Mouse (Mus musculus) gastrocnemius, adult 8-10 months (tissue): ENCODE results near the gene Galnt10. TPM values are rescaled to one million over a fixed set of nuclear protein-coding genes. Genes with fewer than 3 reads are reported as not detected.
"Not testable (repeated sequence)": the region's sequence is repeated elsewhere in the genome, so short reads cannot be mapped to it uniquely, and the experiment has no call there.

Source experiments
- DNase-seq, 2 experiments: peaks; one replicate each; pipeline ENCODE4 v3.0.0; 2022; ENCODE audit warnings: low spot score in 2 of 2
- total RNA-seq, 4 experiments: library from RNA; stranded (reverse); gene quantifications; 2 replicates each; pipeline ENCODE4 v1.2.4; 2022

The Galnt10 gene
- total RNA-seq, 4 experiments from 2014 or later = 2.3 to 3.5 (median 3.2) TPM

GRCm38 (mm10) chr11:57825234-57825633 is 180.0 kb downstream of the Galnt10 start:
- not testable (repeated sequence) for DNase-seq

- no peak for DNase-seq
Observed at GRCm38 (mm10) chr11:57827048-57827914, 182.0 kb downstream of the Galnt10 start.

- no peak for DNase-seq
Observed at GRCm38 (mm10) chr11:57827915-57828545, 182.8 kb downstream of the Galnt10 start.

- DNase-seq = no peak
Observed at GRCm38 (mm10) chr11:57828955-57829870, 184.0 kb downstream of the Galnt10 start.

- no peak for DNase-seq
Observed at GRCm38 (mm10) chr11:57829871-57830775, 184.9 kb downstream of the Galnt10 start.

GRCm38 (mm10) chr11:57831281-57831781 is 186.1 kb downstream of the Galnt10 start:
- no peak for DNase-seq

- DNase-seq = no peak
Observed at GRCm38 (mm10) chr11:57831861-57832260, 186.6 kb downstream of the Galnt10 start.

GRCm38 (mm10) chr11:57832552-57833201 is 187.4 kb downstream of the Galnt10 start, which contains the start of gene Hand1:
TSS of gene Hand1 (minus strand) at chr11:57832818.
- DNase-seq = no peak

- DNase-seq = no peak
Observed at GRCm38 (mm10) chr11:57833296-57833977, 188.2 kb downstream of the Galnt10 start.

GRCm38 (mm10) chr11:57834031-57834430 is 188.8 kb downstream of the Galnt10 start:
- no peak for DNase-seq

- no peak for DNase-seq
Observed at GRCm38 (mm10) chr11:57835331-57835730, 190.1 kb downstream of the Galnt10 start.

GRCm38 (mm10) chr11:57835931-57836330 is 190.7 kb downstream of the Galnt10 start:
- no peak for DNase-seq

GRCm38 (mm10) chr11:57836401-57836800 is 191.2 kb downstream of the Galnt10 start:
- DNase-seq = no peak

Other genes with a start within 250 kb of the Galnt10 start
- 10 to 100 TPM; 46.4 to 56.4 (median 54.1) TPM for gene Fam114a2, start 126.8 kb upstream of the Galnt10 start, total RNA-seq
- 10 to 100 TPM in 1 of 4 experiments, 1 to 10 TPM in 3; 6.1 to 11.0 (median 8.3) TPM for gene Mfap3, start 126.8 kb upstream of the Galnt10 start, total RNA-seq
- 10 to 100 TPM; 47.2 to 59.8 (median 55.3) TPM for gene Sap30l, start 156.2 kb downstream of the Galnt10 start, total RNA-seq
- not detected for gene Hand1, start 187.4 kb downstream of the Galnt10 start, total RNA-seq